Mouse (Mus musculus) liver, adult 2 months (tissue): ENCODE results near the gene Col1a1. TPM values are rescaled to one million over a fixed set of nuclear protein-coding genes. Genes with fewer than 3 reads are reported as not detected.
"Not testable (repeated sequence)": the region's sequence is repeated elsewhere in the genome, so short reads cannot be mapped to it uniquely, and the experiment has no call there.

Source experiments
- DNase-seq: peaks from one replicate; pipeline ENCODE4 v3.0.0-alpha.2; 2011; ENCODE audit warnings: low read depth, low spot score; ENCODE audit errors: extremely low read depth
- H3K27ac ChIP-seq: fragments of 200-500 bp; replicated peaks from 2 replicates; pipeline ENCODE4 v1.5.1; 2012; ENCODE audit warnings: low read depth, mild to moderate bottlenecking, control low read depth, inconsistent platforms, low read length; ENCODE audit not compliant: insufficient read depth
- H3K27me3 ChIP-seq: fragments of 200-500 bp; 2 replicates; pipeline ENCODE4 v1.6.1; 2012; ENCODE audit warnings: mild to moderate bottlenecking, moderate library complexity, low read length, inconsistent platforms; ENCODE audit not compliant: control insufficient read depth, insufficient read depth
- H3K36me3 ChIP-seq: fragments of 200-500 bp; 2 replicates; pipeline ENCODE4 v1.6.1; 2012; ENCODE audit warnings: low read length, inconsistent platforms; ENCODE audit not compliant: control insufficient read depth, insufficient read depth
- H3K4me1 ChIP-seq: fragments of 200-500 bp; 2 replicates; pipeline ENCODE4 v1.6.1; 2011; ENCODE audit warnings: low read length; ENCODE audit not compliant: control insufficient read depth, insufficient read depth
- H3K4me3 ChIP-seq: fragments of 200-500 bp; 2 replicates; pipeline ENCODE4 v1.5.1; 2011; ENCODE audit warnings: low read depth, mild to moderate bottlenecking, control low read depth, low read length, moderate library complexity; ENCODE audit not compliant: insufficient read depth
- H3K79me2 ChIP-seq: fragments of 200-500 bp; 2 replicates; pipeline ENCODE4 v1.6.1; 2012; ENCODE audit warnings: inconsistent platforms, mild to moderate bottlenecking, low read length, moderate library complexity; ENCODE audit not compliant: control insufficient read depth, insufficient read depth
- H3K9ac ChIP-seq: fragments of 200-500 bp; 2 replicates; pipeline ENCODE4 v1.6.1; 2012; ENCODE audit warnings: low read depth, mild to moderate bottlenecking, control low read depth, inconsistent platforms, low read length
- CTCF ChIP-seq: fragments of 200-500 bp; IDR thresholded peaks from 2 replicates; pipeline ENCODE4 v1.5.1; 2011; ENCODE audit warnings: low read depth, low read length, control low read depth
- POLR2A ChIP-seq: fragments of 200-500 bp; IDR thresholded peaks from 2 replicates; pipeline ENCODE4 v1.6.1; 2011; ENCODE audit warnings: low read length, control low read depth; ENCODE audit not compliant: insufficient read depth; ENCODE audit errors: extremely low read depth
- WGBS: fragments of 180-500 bp; shearing (Covaris S2); methylation state at CpG from one replicate; pipeline ENCODE4 v1.1.7; 2018; 5-methylcytosine and 5-hydroxymethylcytosine counted together
- polyA plus RNA-seq: library from polyadenylated mRNA; depleted of rRNA; stranded (reverse); fragments of >200 nt; gene quantifications from 2 replicates; pipeline ENCODE4 v1.2.3, GENCODE M21; 2012
- total RNA-seq: library from RNA; depleted of rRNA; stranded (reverse); fragments of >200 nt; gene quantifications from 2 replicates; pipeline ENCODE4 v1.2.3, GENCODE M21; 2014

Col1a1 gene
- total and polyA plus RNA-seq, 2 experiments, result 1.6 to 2.3 TPM

GRCm38 (mm10) chr11:94962534-94963101, 26.6 kb downstream of the Col1a1 start:
- H3K79me2 ChIP-seq, result no peaks in the 10 kb centered on the region
- no peak overlapping the region for H3K9ac ChIP-seq
- H3K27me3 ChIP-seq, result no peaks in the 10 kb centered on the region
- TF ChIP-seq CTCF, result no peak
- no peak for TF ChIP-seq POLR2A
- WGBS, result 74% methylated on average over 5 of the region's 5 CpGs
- H3K36me3 ChIP-seq, result no peaks in the 10 kb centered on the region
- no peak for DNase-seq
- no peak overlapping the region for H3K4me3 ChIP-seq
- no peak overlapping the region for H3K27ac ChIP-seq
- H3K4me1 ChIP-seq, result peaks cover 3% of the 10 kb centered on the region; the same call in 1 of the 2 replicates

GRCm38 (mm10) chr11:94967419-94967818, 31.4 kb downstream of the Col1a1 start, which contains the start of gene Hils1:
Gene Hils1, plus strand, starts transcription at chr11:94967593.
- Histone ChIP-seq H3K4me3 (no peak within 1 kb of the TSS), H3K79me2 (no peaks in the 10 kb centered on the region), H3K9ac (no peak within 1 kb of the TSS), H3K27ac (no peak within 1 kb of the TSS), H3K4me1 (no peaks in the 10 kb centered on the region), H3K36me3 (no peaks in the 10 kb centered on the region), H3K27me3 (no peaks in the 10 kb centered on the region)
- no peak for TF ChIP-seq POLR2A
- TF ChIP-seq CTCF, result no peak
- no peak for DNase-seq
- WGBS, result 37% methylated on average over 4 of the region's 4 CpGs

- TF ChIP-seq POLR2A (no peak), CTCF (no peak)
- no peak for DNase-seq
- H3K36me3 ChIP-seq, result no peaks in the 10 kb centered on the region
- H3K4me1 ChIP-seq, result no peaks in the 10 kb centered on the region
- no peaks in the 10 kb centered on the region for H3K79me2 ChIP-seq
- H3K27ac ChIP-seq, result no peak overlapping the region
- H3K27me3 ChIP-seq, result no peaks in the 10 kb centered on the region
- H3K9ac ChIP-seq, result no peak overlapping the region
- WGBS, result 75% methylated on average over 7 of the region's 7 CpGs
- H3K4me3 ChIP-seq, result no peak overlapping the region
Measured at GRCm38 (mm10) chr11:94968187-94968586, 32.2 kb downstream of the Col1a1 start.

GRCm38 (mm10) chr11:94969709-94970108, 33.7 kb downstream of the Col1a1 start:
- not testable (repeated sequence) for H3K4me3 ChIP-seq, H3K36me3 ChIP-seq, H3K27ac ChIP-seq, H3K4me1 ChIP-seq, H3K9ac ChIP-seq, DNase-seq, H3K27me3 ChIP-seq, H3K79me2 ChIP-seq
- 87% methylated on average over 4 of the region's 4 CpGs for WGBS

- no peak for TF ChIP-seq POLR2A
- TF ChIP-seq CTCF, result no peak
- DNase-seq, result peak; percentile 37
- no peak overlapping the region for H3K9ac ChIP-seq
- 53% methylated on average over 15 of the region's 15 CpGs for WGBS
- no peak overlapping the region for H3K27ac ChIP-seq
- no peaks in the 10 kb centered on the region for H3K4me1 ChIP-seq
- H3K79me2 ChIP-seq, result no peaks in the 10 kb centered on the region
- no peaks in the 10 kb centered on the region for H3K27me3 ChIP-seq
- no peaks in the 10 kb centered on the region for H3K36me3 ChIP-seq
- no peak overlapping the region for H3K4me3 ChIP-seq
Measured at GRCm38 (mm10) chr11:94970210-94970943, 34.4 kb downstream of the Col1a1 start.
